Mouse (Mus musculus): ENCODE results near the gene Pip5k1b. TPM values are rescaled to one million over a fixed set of nuclear protein-coding genes. Genes with fewer than 3 reads are reported as not detected.

The Pip5k1b gene
- polyA plus RNA-seq, 1 experiment from 2014 or later, result 5.3 TPM

DNA sequence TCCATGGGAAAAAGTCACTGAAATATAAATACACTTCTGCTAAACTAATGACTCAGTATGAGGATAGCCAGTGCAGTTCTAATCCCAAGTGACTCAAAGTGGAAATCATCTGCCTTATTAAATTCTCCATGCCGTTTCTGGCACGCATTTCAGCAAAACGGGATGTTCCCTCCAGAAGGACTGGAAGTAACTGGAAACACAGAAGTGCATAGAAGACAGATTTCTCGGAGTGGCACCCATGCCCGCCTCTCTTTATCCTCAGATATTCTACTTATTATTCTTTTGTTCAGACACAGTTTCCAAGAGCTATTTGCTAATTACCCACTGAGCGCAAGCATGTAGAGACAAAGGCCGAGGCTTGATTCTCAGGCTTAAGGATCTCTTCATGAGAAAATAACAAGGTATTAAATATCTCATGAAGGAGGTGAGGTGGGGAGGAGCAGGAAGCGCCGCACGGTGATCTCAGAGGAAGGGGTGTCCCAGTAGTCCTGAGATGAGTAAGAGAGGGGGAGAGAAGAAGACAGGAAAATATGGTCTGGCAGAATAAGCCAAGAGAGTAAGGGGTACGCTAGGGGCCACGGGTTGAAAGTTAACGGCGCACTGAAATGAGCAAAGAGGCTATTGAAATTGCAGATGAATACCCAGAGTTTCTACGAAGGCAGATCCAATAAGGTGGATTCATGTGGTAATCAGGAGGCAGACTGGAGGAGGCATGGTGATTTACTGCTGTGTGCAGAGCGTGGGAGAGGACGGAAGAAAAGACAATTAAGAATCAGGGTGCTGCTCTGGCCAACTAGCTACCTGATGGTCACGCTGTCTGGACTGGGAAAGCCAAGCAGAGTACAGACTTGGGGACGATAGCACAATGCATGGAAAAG is 183.7 kb downstream of the Pip5k1b start:
- H3K27me3 ChIP-seq (replicated peaks), result no peaks in the 10 kb centered on the region
- H3K36me3 ChIP-seq, result no peaks in the 10 kb centered on the region
- 67% methylated on average over 19 of the region's 19 CpGs for WGBS
- H3K27ac ChIP-seq, result no peak overlapping the region
- ATAC-seq (ENCODE audit: insufficient read depth, low FRiP score, low read depth), result no peak
- no peaks in the 10 kb centered on the region for H3K9me3 ChIP-seq
- no peak overlapping the region for H3K4me3 ChIP-seq (replicated peaks)
- no peak overlapping the region for H3K4me2 ChIP-seq
- H3K4me1 ChIP-seq, result no peaks in the 10 kb centered on the region
- no peak overlapping the region for H3K9ac ChIP-seq

DNA sequence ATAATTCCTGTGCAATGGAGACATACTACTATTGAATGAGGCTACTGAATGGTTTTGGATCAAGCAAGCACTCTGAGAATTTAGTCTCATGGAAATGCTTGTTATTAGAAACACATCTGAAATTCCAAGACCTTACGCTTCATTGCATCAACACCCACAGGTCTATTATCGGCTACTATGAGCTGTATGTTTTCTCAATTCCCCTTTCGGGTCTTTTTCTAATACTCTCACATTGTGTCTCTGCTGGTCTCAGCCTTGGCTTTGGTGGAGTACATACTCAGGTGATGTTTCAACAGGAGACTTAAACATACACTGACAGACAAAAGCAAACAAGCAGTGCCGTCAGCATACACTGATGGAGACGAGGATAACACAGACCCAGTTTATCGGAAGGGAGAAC is 187.3 kb downstream of the Pip5k1b start:
- no peaks in the 10 kb centered on the region for H3K36me3 ChIP-seq
- H3K4me2 ChIP-seq, result no peak overlapping the region
- no peak overlapping the region for H3K9ac ChIP-seq
- H3K27me3 ChIP-seq (replicated peaks), result no peaks in the 10 kb centered on the region
- H3K9me3 ChIP-seq, result no peaks in the 10 kb centered on the region
- no peak overlapping the region for H3K27ac ChIP-seq
- WGBS, result 64% methylated on average over 6 of the region's 6 CpGs
- no peak for ATAC-seq (ENCODE audit: insufficient read depth, low FRiP score, low read depth)
- H3K4me3 ChIP-seq (replicated peaks), result no peak overlapping the region
- no peaks in the 10 kb centered on the region for H3K4me1 ChIP-seq

- H3K4me1 ChIP-seq, result no peaks in the 10 kb centered on the region
- no peak overlapping the region for H3K4me3 ChIP-seq (replicated peaks)
- WGBS, result 81% methylated on average over 4 of the region's 4 CpGs
- H3K9ac ChIP-seq, result no peak overlapping the region
- no peaks in the 10 kb centered on the region for H3K36me3 ChIP-seq
- H3K27ac ChIP-seq, result no peak overlapping the region
- no peak for ATAC-seq (ENCODE audit: insufficient read depth, low FRiP score, low read depth)
- no peak overlapping the region for H3K4me2 ChIP-seq
- H3K27me3 ChIP-seq (replicated peaks), result no peaks in the 10 kb centered on the region
- no peaks in the 10 kb centered on the region for H3K9me3 ChIP-seq
These were observed 187.9 kb downstream of the Pip5k1b start for GRCm38 (mm10) chr19:24367722-24368121.

DNA sequence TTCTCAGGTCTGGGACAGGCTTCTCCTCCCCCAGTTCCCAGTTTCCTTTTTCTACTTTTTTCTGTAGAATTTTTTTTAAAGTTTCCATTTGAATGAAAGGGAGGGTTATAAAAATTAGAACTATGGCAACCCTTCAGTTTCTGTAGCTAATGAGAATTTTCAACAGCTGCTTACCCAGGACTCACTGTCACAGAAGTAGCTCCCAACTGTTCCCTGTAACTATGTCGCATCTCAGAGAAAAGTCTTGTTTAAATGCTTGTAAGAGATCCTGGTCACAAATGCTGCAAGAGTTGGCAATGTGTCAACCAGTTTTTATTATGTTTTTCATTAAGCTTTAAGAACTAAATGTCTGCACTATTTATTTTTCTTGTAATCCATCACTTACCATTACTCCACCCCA is 188.9 kb downstream of the Pip5k1b start:
- no peak for ATAC-seq (ENCODE audit: insufficient read depth, low FRiP score, low read depth)
- no peaks in the 10 kb centered on the region for H3K9me3 ChIP-seq
- H3K27ac ChIP-seq, result no peak overlapping the region
- no peaks in the 10 kb centered on the region for H3K4me1 ChIP-seq
- no peak overlapping the region for H3K4me3 ChIP-seq (replicated peaks)
- H3K9ac ChIP-seq, result no peak overlapping the region
- 55% methylated on average over 1 of the region's 1 CpGs for WGBS
- no peaks in the 10 kb centered on the region for H3K36me3 ChIP-seq
- H3K27me3 ChIP-seq (replicated peaks), result no peaks in the 10 kb centered on the region
- no peak overlapping the region for H3K4me2 ChIP-seq

DNA sequence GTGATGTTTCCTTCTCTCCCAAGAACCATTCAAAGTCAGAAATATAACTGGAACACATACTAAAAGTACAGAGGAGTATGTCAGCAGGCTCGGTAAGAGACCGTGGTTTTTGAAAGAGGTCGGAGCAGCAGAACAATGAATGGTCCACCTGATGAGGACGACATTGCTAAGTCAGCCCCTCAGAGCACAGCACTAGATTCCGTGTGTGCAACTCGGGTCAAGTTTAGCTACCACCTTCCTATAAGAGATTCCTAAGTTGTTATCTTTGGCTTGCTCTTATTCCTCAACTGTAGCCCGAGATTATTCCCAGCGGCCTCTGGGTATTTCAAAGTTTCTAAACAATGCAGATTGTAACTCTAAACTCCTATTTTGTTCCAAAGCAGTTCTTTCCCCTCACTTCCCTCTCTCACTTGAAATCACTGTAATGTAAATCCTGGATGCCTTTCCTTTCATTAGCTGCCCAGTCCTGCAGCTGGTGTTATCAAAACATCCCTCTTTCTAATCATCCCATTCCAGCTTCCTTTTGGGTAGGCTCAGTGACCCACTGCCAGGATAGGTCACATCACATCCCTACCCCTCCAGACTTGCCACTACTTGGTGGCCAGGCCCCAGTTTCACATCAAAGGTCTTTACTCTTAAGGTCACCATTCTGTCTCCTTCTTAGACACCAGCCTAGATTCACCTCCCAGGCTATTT is 192.9 kb downstream of the Pip5k1b start:
- Histone ChIP-seq H3K4me2 (no peak overlapping the region), H3K36me3 (no peaks in the 10 kb centered on the region), H3K4me1 (no peaks in the 10 kb centered on the region), H3K4me3 (replicated peaks) (no peak overlapping the region), H3K27me3 (replicated peaks) (no peaks in the 10 kb centered on the region), H3K9me3 (no peaks in the 10 kb centered on the region), H3K27ac (no peak overlapping the region), H3K9ac (no peak overlapping the region)
- 58% methylated on average over 8 of the region's 8 CpGs for WGBS
- ATAC-seq (ENCODE audit: insufficient read depth, low FRiP score, low read depth), result no peak

DNA sequence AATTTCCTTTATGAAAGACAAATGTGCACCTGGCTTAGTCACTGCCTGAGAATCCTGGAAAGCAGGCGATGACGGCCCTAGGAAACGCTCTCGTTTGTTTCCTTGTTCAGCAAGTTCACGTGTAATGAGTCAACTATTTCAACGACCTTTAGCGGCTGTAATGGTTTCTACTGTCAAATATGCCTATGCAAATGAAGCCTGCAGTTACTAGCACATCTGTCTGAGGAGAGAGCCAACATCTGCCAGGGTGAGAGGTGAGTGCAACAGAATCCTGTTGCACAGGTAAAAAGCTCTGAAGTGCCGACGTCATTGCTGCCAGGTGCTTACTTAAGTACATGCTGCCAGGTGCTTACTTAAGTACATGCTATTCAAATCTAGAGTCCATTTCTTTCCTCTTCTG is 196.4 kb downstream of the Pip5k1b start:
- Histone ChIP-seq H3K27ac (no peak overlapping the region), H3K9me3 (no peaks in the 10 kb centered on the region), H3K27me3 (replicated peaks) (no peaks in the 10 kb centered on the region), H3K9ac (no peak overlapping the region), H3K4me2 (no peak overlapping the region), H3K4me3 (replicated peaks) (no peak overlapping the region), H3K4me1 (no peaks in the 10 kb centered on the region), H3K36me3 (no peaks in the 10 kb centered on the region)
- ATAC-seq (ENCODE audit: insufficient read depth, low FRiP score, low read depth), result no peak
- WGBS, result 79% methylated on average over 9 of the region's 9 CpGs

- 86% methylated on average over 5 of the region's 5 CpGs for WGBS
These were observed 203.2 kb downstream of the Pip5k1b start for GRCm38 (mm10) chr19:24352298-24352959.

DNA sequence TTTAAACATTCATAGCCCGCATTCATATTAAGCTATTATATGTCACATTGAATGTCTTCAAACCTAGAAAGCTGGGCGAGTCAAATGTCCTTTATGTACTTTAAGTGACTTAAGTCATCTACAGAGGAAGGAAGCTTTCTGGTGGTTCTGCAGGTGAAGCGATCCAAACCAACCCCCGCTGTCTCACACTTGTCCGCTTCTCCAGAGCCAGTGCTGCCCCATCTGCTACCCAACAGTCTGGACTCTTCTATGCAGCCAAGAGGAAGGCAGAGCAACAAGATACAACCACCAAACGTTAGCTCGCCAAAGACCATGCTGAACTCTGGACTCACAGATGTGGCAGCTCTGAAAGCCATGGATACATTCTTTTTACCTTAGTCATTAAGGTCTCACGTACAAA is 211.2 kb downstream of the Pip5k1b start:
- 88% methylated on average over 8 of the region's 8 CpGs for WGBS
- no peaks in the 10 kb centered on the region for H3K27me3 ChIP-seq (replicated peaks)
- ATAC-seq (ENCODE audit: insufficient read depth, low FRiP score, low read depth), result no peak

More at GRCm38 (mm10) chr19:24352298-24352959, 203.2 kb downstream of the Pip5k1b start:
- Histone ChIP-seq H3K27ac (no peak overlapping the region), H3K4me1 (no peaks in the 10 kb centered on the region), H3K4me2 (no peak overlapping the region), H3K4me3 (replicated peaks) (no peak overlapping the region), H3K9me3 (no peaks in the 10 kb centered on the region), H3K9ac (no peak overlapping the region), H3K27me3 (replicated peaks) (no peaks in the 10 kb centered on the region), H3K36me3 (no peaks in the 10 kb centered on the region)
- ATAC-seq (ENCODE audit: insufficient read depth, low FRiP score, low read depth), result no peak

DNA sequence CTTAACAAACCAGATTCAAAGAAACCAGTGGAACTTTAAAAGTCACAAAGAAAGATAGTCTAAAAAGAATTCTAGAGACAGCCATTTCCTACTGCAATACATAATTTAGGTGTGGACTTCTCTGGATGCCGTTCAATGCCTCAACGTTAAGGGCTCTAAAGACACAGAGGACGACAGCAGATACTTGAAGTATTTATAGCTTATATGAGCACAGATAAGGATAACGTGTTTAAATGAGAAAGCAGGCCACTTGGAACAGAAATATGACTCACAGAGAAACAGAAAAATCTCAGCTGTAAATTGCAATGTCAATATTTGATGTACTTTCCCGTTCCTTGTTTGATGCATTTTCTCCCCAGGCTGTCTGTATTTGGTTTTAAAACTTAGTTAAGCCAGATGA is 212.9 kb downstream of the Pip5k1b start:
- Histone ChIP-seq H3K9me3 (no peaks in the 10 kb centered on the region), H3K4me2 (no peak overlapping the region), H3K27ac (no peak overlapping the region), H3K27me3 (replicated peaks) (no peaks in the 10 kb centered on the region), H3K4me1 (0 out of 2 replicates have a peak, but pooled peaks cover 5% of the 10 kb centered on the region), H3K9ac (no peak overlapping the region), H3K4me3 (replicated peaks) (no peak overlapping the region), H3K36me3 (no peaks in the 10 kb centered on the region)
- WGBS, result 31% methylated on average over 5 of the region's 5 CpGs
- ATAC-seq (ENCODE audit: insufficient read depth, low FRiP score, low read depth), result no peak

More for the DNA sequence above, 211.2 kb downstream of the Pip5k1b start:
- Histone ChIP-seq H3K4me3 (replicated peaks) (no peak overlapping the region), H3K27ac (no peak overlapping the region), H3K4me1 (0 out of 2 replicates have a peak, but pooled peaks cover 5% of the 10 kb centered on the region), H3K36me3 (no peaks in the 10 kb centered on the region), H3K9me3 (no peaks in the 10 kb centered on the region), H3K4me2 (no peak overlapping the region), H3K9ac (no peak overlapping the region)

GRCm38 (mm10) chr19:24336370-24337076 is 219.1 kb downstream of the Pip5k1b start:
- WGBS, result 43% methylated on average over 12 of the region's 12 CpGs
- no peak for ATAC-seq (ENCODE audit: insufficient read depth, low FRiP score, low read depth)
- no peak overlapping the region for H3K4me3 ChIP-seq (replicated peaks)

GRCm38 (mm10) chr19:24335611-24336343 is 219.9 kb downstream of the Pip5k1b start:
- Histone ChIP-seq H3K9ac (no peak overlapping the region), H3K4me1 (no peaks in the 10 kb centered on the region), H3K36me3 (no peaks in the 10 kb centered on the region), H3K27me3 (replicated peaks) (no peaks in the 10 kb centered on the region), H3K9me3 (no peaks in the 10 kb centered on the region), H3K27ac (no peak overlapping the region), H3K4me2 (no peak overlapping the region), H3K4me3 (replicated peaks) (no peak overlapping the region)
- 51% methylated on average over 4 of the region's 4 CpGs for WGBS
- no peak for ATAC-seq (ENCODE audit: insufficient read depth, low FRiP score, low read depth)

More at GRCm38 (mm10) chr19:24336370-24337076, 219.1 kb downstream of the Pip5k1b start:
- H3K27me3 ChIP-seq (replicated peaks), result no peaks in the 10 kb centered on the region
- H3K9me3 ChIP-seq, result no peaks in the 10 kb centered on the region
- no peak overlapping the region for H3K27ac ChIP-seq
- no peaks in the 10 kb centered on the region for H3K36me3 ChIP-seq
- H3K4me2 ChIP-seq, result no peak overlapping the region
- no peak overlapping the region for H3K9ac ChIP-seq
- no peaks in the 10 kb centered on the region for H3K4me1 ChIP-seq
